Mouse (Mus musculus) thymus, adult 2 months (tissue): ENCODE results near the gene Cmtr1.

Experiments used
- CTCF ChIP-seq: fragments of 200-500 bp; IDR thresholded peaks from 2 replicates; pipeline ENCODE4 v1.5.1; 2012; ENCODE audit warnings: mild to moderate bottlenecking, control low read depth, low read length, moderate library complexity, borderline replicate concordance; ENCODE audit not compliant: control insufficient read depth, poor library complexity, insufficient read depth; ENCODE audit errors: extremely low read depth
- POLR2A ChIP-seq: fragments of 200-500 bp; IDR thresholded peaks from 2 replicates; pipeline ENCODE4 v1.6.1; 2012; ENCODE audit warnings: mild to moderate bottlenecking, low read length, control low read depth, moderate library complexity; ENCODE audit not compliant: control insufficient read depth, poor library complexity, insufficient read depth; ENCODE audit errors: extremely low read depth

DNA sequence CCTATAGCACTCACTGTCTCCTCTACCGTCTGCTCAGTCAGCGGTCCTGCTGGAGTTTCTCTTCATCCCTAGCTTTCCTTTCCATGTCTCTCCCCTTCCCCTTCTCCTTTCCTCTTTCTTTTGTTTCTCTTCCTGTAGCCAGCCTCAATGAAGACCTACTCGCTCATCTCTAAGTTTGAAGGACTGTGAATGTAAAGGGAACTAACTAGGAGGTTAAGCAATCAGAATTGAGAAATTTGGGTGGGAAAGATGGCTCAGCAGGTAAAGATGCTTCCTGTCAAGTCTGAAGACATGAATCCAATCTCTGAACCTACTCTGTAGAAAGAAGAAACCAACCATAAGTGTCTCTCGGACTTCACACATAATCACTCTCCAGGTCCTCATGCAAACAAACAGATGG is 12.9 kb downstream of the Cmtr1 start:
- TF ChIP-seq POLR2A (no peak), CTCF (no peak)
